Mouse (Mus musculus) large intestine, adult 2 months (tissue): ENCODE measurements around the gene Hspb6. TPM values are rescaled to one million over a fixed set of nuclear protein-coding genes. Genes with fewer than 3 reads are reported as not detected.

Source experiments
- DNase-seq: peaks from one replicate; pipeline ENCODE4 v3.0.0-alpha.2; 2012; ENCODE audit warnings: low read depth, low spot score
- WGBS: fragments of 180-500 bp; shearing (Covaris S2); methylation state at CpG from one replicate; pipeline ENCODE4 v1.1.7; 2018; 5-methylcytosine and 5-hydroxymethylcytosine counted together
- polyA plus RNA-seq: library from polyadenylated mRNA; depleted of rRNA; stranded (reverse); fragments of >200 nt; gene quantifications from 2 replicates; pipeline ENCODE4 v1.2.3, GENCODE M21; 2012; rRNA removed

Hspb6 gene
- polyA plus RNA-seq, 1 experiment: 84.8 TPM

DNA sequence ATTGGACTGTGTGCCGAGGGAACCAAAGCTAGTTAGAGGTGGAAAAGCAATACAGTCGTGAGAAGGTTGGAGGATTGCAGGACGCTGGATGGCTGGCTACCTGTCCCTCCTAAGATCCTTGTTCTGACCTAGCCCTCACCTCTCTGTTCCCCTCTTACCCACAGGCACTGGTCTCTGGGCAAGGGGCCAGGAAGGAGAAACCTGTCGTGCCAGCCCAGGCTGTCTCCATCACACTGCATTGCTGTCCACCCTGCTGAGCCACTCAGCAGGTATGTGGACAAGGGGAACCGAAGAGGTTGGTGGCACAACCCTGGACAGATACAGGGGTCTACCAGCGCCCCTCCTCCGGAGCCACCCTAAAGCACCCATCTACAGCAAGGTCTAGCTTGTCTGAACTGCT is 48.7 kb downstream of the Hspb6 start:
- DNase-seq: no peak
- 42% methylated on average over 7 of the region's 7 CpGs for WGBS

DNA sequence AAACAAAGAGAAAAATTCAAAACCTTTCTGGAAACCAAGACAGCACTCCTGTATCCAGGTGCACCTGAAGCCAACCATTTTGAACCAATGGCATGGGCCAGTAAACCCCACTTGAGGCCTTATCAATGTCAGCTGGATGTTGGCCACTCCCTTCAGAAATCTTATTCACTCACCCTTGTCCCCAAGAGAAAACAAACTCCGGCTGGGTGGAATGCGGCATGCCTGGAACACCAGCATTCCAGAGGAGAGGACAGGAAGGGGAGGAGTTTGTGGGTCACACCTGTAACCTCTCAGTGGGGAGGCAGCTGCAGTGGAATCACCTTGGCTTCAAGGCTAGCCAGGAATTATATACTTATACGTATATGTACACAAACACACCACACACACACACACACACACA is 50.6 kb downstream of the Hspb6 start:
- peak; percentile 72 for DNase-seq
- WGBS: 3% methylated on average over 3 of the region's 3 CpGs

- DNase-seq: no peak
- 63% methylated on average over 8 of the region's 8 CpGs for WGBS
Measured at GRCm38 (mm10) chr7:30604424-30604823, 52.4 kb downstream of the Hspb6 start.

- no peak for DNase-seq
- 81% methylated on average over 8 of the region's 8 CpGs for WGBS
Measured at GRCm38 (mm10) chr7:30604944-30605343, 53.0 kb downstream of the Hspb6 start.

Other genes with a start within 250 kb of the Hspb6 start
- 81.0 and 96.8 TPM in 2 replicates for gene Alkbh6, start 243.5 kb upstream of the Hspb6 start, polyA plus RNA-seq
- gene Syne4, start 237.4 kb upstream of the Hspb6 start, polyA plus RNA-seq: 18.4 and 23.2 TPM in 2 replicates
- gene E130208F15Rik, start 230.4 kb upstream of the Hspb6 start, polyA plus RNA-seq: 0.31 and 0.74 TPM in 2 replicates
- 12.1 and 13.9 TPM in 2 replicates for gene Sdhaf1, start 228.3 kb upstream of the Hspb6 start, polyA plus RNA-seq
- 12.7 and 13.1 TPM in 2 replicates for gene Lrfn3, start 189.4 kb upstream of the Hspb6 start, polyA plus RNA-seq
- gene Tyrobp, start 138.4 kb upstream of the Hspb6 start, polyA plus RNA-seq: 109 and 121 TPM in 2 replicates
- 18.0 and 22.2 TPM in 2 replicates for gene Hcst, start 132.3 kb upstream of the Hspb6 start, polyA plus RNA-seq
- 8.6 and 9.0 TPM in 2 replicates for gene Nfkbid, start 130.4 kb upstream of the Hspb6 start, polyA plus RNA-seq
- 54.6 and 86.3 TPM in 2 replicates for gene Aplp1, start 106.6 kb upstream of the Hspb6 start, polyA plus RNA-seq
- 0.06 and 0.08 TPM in 2 replicates for gene Kirrel2, start 94.5 kb upstream of the Hspb6 start, polyA plus RNA-seq
- gene Nphs1, start 93.9 kb upstream of the Hspb6 start, polyA plus RNA-seq: 0.17 and 0.18 TPM in 2 replicates
- gene Prodh2, start 58.6 kb upstream of the Hspb6 start, polyA plus RNA-seq: 1.6 and 7.7 TPM in 2 replicates
- 5.1 and 9.4 TPM in 2 replicates for gene Arhgap33, start 17.1 kb upstream of the Hspb6 start, polyA plus RNA-seq
- gene Proser3, start 121 bp downstream of the Hspb6 start, polyA plus RNA-seq: 4.3 and 7.3 TPM in 2 replicates
- 44.9 and 45.8 TPM in 2 replicates for gene Lin37, start 7.7 kb downstream of the Hspb6 start, polyA plus RNA-seq
- 46.2 and 48.2 TPM in 2 replicates for gene U2af1l4, start 11.1 kb downstream of the Hspb6 start, polyA plus RNA-seq
- 2.1 TPM in 2 replicates for gene Gm49396, start 11.2 kb downstream of the Hspb6 start, polyA plus RNA-seq
- gene Psenen, start 11.4 kb downstream of the Hspb6 start, polyA plus RNA-seq: 186 and 239 TPM in 2 replicates
- gene Igflr1, start 13.2 kb downstream of the Hspb6 start, polyA plus RNA-seq: 9.2 and 10.3 TPM in 2 replicates
- gene Kmt2b, start 36.5 kb downstream of the Hspb6 start, polyA plus RNA-seq: 31.5 and 37.2 TPM in 2 replicates
- 2.1 and 2.2 TPM in 2 replicates for gene Zbtb32, start 46.7 kb downstream of the Hspb6 start, polyA plus RNA-seq
- gene Upk1a, start 60.7 kb downstream of the Hspb6 start, polyA plus RNA-seq: 6.7 and 8.0 TPM in 2 replicates
- gene Cox6b1, start 74.0 kb downstream of the Hspb6 start, polyA plus RNA-seq: 933 and 1,035 TPM in 2 replicates
- not detected in 2 replicates for gene Etv2, start 83.7 kb downstream of the Hspb6 start, polyA plus RNA-seq
- gene Rbm42, start 98.1 kb downstream of the Hspb6 start, polyA plus RNA-seq: 52.1 and 56.3 TPM in 2 replicates
- 10.0 and 12.7 TPM in 2 replicates for gene Haus5, start 112.8 kb downstream of the Hspb6 start, polyA plus RNA-seq
- gene Pmis2, start 119.4 kb downstream of the Hspb6 start, polyA plus RNA-seq: not detected in 2 replicates
- gene 2200002J24Rik, start 146.7 kb downstream of the Hspb6 start, polyA plus RNA-seq: 0.79 and 1.9 TPM in 2 replicates
- gene Atp4a, start 160.0 kb downstream of the Hspb6 start, polyA plus RNA-seq: 0.71 and 1.2 TPM in 2 replicates
- gene Tmem147, start 177.4 kb downstream of the Hspb6 start, polyA plus RNA-seq: 227 and 258 TPM in 2 replicates
- gene Gapdhs, start 191.5 kb downstream of the Hspb6 start, polyA plus RNA-seq: not detected in 2 replicates
- gene Sbsn, start 199.3 kb downstream of the Hspb6 start, polyA plus RNA-seq: 0.69 and 0.73 TPM in 2 replicates
- gene Dmkn, start 211.6 kb downstream of the Hspb6 start, polyA plus RNA-seq: 3.4 and 4.9 TPM in 2 replicates
- 0.41 TPM in 1 of 2 replicates, not detected in the other for gene Krtdap, start 235.7 kb downstream of the Hspb6 start, polyA plus RNA-seq